Mouse (Mus musculus) cerebellum, adult 18-20 months (tissue): ENCODE measurements around the gene Akr1d1.

Experiments
- DNase-seq, 2 experiments: peaks; one replicate each; pipeline ENCODE4 v3.0.0; 2021

Akr1d1 gene

DNA sequence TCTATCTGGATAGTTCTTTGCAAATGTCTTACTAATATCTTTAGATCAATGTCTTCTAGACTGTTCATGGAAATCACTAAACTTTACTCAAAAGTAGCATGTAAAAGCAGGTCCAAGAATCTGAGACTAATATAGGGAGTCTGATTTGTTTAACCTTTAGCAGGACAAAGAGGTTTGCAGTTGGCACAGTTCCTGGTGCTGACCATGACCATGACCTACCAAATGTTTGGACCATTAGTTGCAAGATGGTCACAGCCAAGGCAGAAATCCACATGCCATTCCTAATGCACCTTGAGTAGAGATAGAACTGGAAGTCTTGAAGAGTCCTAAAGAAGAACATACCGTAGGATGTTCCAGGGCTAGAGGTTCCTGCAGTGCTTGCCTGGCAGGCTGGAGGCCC is 37.4 kb downstream of the Akr1d1 start:
- no peak for DNase-seq

DNA sequence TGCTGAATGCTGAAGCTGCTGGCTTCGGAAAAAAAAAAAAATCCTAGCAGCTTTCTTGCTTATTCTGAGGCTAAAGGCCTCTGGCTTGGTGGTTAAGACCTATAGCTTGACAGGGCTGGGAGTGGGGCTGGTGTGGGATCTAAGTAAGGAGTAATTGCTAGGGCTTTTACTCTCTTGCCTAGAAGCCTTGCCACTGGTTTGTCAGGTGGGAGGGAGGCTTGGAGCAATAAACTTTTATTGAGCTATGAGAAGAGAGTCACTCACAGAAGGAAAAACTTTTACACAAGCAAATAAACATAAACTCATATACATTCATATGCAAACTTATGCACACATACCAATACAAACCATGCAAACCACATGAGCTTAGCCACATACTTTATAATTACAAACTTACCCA is 42.0 kb downstream of the Akr1d1 start:
- no peak for DNase-seq

DNA sequence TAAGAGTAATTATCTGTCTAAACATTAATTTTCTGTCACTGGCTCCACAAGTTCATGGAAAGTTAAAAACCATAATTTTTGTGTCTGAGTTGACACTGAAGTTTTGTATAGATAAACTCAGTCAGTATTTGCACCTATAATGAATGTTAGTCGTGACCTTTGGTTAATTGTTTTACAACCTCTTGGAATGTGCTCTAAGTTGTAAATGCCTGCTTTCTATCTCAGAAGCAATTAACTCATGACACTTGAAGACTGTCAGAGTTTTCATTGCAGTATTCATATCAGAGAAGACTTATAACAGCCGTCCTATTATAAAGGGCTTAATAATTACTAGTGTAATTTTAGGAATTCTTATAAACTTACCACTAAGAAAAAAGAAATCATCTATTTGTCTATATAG is 43.0 kb downstream of the Akr1d1 start:
- DNase-seq, result no peak

DNA sequence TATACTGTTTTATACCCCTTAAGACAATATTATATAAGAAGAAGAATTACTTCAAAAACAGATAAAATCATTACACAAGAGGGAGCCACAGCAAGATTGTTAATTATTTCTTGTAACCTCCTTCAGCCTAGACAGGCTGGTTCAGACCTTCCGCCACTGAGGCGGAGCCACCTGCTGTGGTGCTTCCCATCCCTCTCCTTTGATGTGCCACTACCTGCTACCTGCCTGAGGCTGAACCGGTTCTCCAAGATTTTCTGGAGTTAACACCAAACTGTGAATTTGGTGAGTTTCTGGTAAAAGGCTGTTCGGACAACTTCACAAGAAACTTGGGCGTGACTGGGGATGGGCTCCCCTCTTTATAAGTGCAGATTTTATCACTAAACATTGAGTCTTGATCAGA is 50.5 kb downstream of the Akr1d1 start:
- DNase-seq, result no peak

DNA sequence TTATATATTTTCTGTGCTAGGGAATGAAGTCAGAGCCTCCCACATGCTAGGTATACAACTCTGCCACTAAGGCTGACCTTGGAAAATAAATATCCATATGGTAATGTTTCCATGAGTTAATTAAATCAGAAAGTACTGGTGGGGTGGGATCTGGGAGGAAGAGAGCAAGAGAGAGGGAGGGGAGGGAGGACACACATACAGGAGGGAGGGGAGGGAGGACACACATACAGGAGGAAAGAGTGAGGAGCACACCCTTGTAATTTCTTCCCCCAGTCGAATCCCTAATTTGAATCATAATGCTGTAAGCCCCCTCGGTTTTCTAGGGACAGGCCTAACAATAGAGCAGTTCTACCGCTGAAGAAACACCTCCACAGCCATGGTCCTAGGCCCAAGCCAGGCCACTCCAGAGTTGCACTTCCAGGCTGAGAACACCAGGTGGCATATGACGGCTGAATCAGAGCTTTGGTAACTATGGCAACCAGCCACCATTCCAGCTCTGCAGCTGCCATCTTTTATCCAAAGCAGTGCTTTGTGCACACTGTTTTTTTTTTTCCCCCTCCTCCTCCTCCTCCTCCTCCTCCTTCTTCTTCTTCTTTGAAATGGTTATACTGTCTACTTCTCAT is 59.5 kb downstream of the Akr1d1 start:
- DNase-seq, result peak; percentile 55 to 61

DNA sequence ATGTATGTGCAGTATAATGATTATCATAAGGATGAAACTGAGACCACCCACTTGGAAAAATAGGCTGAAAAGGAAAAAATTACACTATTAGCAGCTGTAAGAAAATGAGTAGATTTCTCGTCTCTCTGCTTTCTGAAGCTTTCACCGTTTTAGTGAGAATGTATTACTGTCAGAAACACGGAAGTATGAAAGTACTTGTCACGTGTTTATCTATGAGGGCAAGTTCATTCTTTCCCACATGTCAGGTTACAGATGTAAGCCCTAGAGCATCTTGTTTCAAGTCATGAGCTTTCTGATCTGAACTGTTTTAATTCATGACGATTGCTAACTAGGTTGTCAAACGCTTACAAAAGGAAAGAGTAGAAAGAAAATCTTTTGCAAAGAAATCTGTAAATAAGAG is 60.8 kb downstream of the Akr1d1 start:
- DNase-seq, result no peak

DNA sequence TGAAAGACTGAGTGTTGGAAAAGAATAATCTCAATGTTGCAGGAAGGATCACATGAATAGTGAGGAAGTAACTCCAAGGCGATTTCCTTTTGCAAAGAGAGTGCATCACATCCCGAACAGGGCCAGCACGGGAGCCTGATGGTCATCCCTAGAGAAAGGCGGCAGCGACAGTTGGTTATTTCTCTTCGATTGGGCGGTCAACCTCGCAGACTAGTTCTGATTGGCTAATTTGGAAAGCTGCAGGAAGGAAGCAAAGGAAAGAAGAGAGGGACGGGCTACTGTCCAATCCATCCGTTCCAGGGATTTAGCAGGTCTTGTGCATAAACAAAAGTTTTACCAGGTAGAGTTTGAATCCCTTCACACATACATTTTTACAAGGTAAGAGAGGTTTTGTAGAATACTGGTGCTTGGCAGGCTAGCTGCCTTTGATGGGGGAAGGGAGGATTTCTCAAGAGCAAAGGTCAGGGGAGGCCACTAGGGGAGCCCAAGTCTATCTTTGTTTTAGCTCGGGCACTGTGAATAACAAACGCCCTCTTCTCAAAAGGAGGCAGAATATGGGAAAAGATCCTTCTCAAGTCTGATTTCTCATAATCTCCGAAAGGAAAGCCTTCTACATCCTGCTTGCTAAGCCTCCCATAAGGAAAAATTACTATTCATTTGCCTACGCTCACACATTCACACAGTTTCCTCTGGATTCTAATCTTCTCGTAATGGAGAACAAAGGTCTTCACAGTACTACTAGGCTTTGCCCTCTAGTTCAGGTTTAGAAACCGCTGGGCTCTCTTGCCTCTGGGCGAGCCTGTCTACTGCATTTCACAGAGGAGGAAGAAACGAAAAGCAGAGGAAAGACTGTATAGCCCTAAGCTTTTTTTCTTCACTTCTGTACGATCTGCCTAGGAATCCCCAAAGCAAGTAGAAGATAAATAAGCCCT is 62.4 kb downstream of the Akr1d1 start:
- peak; percentile 33 to 41 for DNase-seq

DNA sequence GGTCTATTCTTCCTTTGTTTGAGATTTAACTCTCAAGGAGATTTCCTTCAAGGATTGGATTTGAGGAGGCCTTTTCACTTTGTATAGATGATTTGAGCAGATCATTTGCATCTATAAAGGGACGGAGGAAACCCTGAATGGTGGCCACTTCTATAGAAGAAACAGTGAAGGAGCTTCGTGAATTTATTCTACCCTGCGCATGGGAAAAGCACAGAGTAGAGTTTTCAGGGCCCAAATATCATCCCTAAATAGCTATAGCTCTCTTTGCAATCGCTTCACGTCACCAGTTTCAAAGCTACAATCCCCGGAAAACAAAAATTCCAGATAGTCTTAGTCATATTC is 63.0 kb downstream of the Akr1d1 start:
- no peak for DNase-seq

DNA sequence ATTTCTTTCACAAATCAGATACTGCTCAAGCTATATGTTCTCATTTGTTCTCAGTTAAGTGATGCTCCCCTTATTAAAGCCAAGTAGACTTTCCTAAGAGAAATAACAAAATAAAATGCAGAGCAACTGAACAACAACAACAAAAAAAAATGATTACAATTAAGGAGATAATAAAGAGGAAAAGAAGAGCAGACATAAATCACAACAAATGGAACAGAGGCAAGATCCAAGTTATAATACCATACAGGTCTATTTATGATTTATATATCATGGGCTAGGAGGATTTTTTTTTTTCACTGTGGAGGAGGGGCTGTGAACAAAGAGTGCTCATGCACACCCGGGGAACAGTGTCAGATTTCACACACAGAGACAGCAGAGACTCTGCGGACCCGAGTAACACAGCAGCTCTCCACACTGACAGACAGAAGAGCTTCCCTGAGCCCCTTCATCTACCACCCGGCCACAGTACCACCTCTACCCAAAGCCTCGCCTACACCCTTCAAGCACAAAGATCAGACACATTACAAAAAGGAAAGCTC is 63.6 kb downstream of the Akr1d1 start:
- no peak for DNase-seq

DNA sequence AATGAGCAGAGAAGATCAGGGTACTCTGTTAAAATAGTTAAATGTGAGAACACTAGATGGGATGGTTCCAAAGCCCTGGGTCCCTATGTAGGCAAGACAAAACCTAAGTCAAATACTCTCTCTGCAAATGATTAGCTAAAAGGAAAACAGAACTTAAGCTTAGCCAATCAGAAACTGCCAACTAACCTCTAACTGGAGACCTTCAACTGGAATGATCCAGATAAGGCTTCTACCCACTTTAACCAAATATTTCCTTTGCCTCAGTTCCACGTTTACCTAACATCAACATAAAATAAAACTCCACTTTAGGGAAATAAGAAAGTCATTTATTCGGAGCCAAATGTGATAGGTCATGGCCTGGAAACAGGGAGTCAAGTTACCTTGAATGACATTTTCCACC is 67.1 kb downstream of the Akr1d1 start:
- DNase-seq, result no peak

DNA sequence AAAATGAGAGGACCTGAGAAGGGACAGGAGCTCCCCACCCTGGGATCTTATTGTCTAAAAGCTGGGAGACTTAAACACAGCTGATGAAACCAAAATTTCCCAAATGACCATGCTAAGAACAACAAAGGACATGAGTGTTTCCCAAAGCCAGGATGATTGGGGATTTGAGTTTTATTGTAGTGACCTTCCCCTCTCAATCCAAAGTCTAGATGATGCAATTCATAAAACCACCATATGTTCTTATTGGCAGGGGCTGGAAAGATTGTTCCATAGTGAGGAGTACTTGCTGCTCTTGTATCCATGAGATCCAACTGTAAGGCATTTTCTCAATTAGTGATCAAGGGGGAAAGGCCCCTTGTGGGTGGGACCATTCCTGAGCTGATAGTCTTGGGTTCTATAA is 68.1 kb downstream of the Akr1d1 start:
- no peak for DNase-seq

DNA sequence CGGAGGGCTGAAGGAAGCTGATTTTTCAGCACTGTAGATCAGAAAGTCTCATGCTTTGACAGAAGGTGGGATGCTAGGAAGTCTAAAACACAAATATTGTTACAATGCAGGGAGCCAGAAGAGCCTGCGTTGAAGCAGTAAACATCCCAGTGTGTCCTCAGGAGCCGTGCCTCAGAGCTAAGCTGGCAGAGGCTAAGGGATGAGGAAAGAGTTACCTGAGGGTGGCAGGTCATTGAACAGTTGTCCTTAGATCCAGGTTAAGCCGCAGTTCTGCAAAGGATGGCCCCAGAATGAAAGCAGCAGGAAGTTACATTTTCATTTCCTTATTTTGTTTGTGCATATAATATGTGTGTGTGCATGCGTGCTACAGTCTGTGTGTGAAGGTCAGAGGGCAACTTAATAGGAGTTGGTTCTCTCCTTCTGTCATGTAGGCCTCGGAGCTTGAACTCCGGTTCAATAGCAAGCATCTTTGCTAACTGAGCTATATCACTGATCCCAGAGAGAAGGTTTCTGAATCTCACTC is 71.1 kb downstream of the Akr1d1 start:
- no peak for DNase-seq

DNA sequence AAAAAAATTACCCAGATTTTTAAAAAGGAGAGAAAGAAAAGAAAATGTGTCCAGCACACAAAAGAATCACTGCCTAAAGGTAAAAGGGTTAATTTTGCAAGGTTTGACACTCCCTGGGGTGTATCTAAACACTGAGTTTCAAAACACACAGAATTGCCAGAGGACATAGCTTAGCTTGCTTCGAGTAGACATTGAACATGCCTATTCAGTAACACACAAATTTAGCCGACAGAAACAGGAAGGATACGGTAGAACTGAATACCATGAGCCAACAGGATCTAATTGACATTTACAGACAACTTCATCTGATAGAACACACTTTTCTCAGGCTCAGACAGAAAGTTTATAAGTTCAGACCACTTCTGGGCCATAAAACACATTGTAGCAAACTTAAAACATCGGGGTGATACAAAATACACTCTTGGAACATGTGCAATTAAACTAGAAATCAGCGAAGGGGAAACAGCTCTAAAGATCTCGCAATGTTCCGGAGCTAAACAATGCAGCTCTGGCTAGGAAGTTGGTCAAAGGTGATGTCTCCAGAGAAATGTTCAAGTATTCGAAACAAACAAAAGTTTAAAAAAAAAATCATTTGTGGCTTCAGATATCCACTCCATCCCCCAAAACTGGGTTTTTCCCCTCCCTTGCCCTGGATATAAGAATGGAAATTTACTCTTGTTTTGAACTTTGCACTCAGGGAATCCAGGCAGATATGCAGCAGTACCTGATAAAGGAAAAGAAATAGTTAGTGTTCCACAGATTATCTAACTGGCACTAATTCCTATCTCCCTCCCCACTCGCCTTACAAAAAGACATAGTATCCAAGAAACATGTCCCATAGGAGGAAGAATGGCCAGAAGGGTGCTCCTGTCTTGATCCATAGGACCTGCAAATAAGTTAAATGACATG is 73.1 kb downstream of the Akr1d1 start:
- DNase-seq, result no peak

DNA sequence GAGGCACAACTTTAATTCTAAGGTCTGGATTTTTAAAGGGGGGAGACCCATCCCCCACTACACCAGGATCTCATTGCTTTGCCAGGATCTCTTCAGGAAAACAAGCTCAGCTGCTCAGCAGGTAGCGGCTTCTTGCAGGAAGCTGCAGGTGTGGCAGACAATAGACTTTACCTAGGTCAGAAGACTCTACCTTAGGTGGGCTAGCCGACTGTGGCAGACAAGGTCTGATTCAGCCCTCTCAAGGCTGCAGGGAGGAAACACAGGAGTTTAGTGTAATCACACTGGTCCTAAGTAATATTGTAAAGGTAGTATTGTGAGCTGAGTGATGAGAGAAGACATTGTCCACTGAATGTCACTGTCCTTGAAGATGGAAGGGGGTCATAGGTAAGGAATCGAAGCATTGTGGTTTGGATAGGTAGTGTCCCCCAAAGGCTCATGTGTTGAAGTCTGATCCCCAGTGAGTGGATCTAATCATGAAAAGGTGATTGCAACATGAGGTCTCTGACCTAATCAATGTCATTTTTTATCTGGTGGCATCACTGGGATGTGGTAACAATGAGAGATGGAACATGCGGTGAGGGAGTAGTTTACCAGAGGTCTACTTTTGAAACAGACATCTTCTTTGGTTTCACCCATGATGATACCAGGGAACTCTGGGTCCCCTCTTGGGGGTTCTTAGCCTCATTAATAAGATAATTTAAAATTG is 74.4 kb downstream of the Akr1d1 start:
- no peak for DNase-seq

DNA sequence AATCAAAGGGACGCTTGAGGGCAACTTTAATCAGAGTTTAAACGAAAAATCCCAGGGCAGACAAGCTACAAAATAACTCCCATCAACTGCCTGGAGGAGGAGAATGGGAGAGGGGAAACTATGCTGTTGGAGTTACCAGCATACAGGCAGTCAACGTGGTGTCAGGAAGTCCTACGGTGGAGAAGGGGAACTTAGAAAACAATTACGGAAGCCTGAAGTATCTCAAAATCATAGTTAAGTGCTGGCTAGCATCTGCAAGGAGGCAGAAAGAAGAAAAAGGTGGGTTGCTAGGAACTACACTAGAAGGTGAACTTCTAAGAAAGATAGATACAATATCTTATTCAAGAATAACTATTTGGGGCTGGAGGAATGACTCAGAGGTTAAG is 74.9 kb downstream of the Akr1d1 start:
- no peak for DNase-seq

DNA sequence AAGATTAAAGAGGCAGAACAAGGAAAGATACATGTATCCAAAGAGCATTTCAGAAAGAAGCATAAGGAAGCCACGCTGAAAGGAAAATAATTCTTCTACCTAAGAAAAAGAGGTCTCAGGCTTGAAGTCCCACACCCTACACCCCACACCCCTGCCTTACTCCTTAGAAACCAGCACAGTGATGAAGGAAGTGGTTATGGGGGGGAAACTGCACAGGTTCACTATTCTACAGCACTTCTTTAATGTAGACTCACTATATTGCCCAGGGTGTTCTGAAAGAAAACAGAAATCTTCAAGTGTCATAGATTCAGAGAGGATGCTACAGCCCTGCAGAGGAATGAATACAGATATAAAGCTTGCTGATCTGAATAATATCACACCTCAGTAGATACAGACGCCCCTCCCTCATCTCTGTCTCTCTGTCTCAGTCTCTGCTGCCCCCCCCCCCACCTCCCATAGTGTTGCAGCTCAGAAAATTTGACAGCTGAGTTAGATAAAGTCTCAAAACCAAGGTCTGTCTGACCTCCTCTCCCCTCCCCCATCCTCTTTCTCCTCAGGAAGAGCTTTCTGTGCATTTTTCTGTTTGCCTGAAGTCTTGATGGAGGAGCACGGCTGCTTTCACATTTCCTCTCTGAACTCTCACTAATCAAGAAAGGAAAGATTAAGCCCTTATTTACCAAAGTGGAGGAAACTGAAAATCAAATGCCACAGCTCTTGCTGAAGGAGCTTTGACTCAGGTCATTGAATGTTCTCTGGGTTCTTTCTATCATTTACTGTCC is 77.7 kb downstream of the Akr1d1 start:
- DNase-seq, result no peak

DNA sequence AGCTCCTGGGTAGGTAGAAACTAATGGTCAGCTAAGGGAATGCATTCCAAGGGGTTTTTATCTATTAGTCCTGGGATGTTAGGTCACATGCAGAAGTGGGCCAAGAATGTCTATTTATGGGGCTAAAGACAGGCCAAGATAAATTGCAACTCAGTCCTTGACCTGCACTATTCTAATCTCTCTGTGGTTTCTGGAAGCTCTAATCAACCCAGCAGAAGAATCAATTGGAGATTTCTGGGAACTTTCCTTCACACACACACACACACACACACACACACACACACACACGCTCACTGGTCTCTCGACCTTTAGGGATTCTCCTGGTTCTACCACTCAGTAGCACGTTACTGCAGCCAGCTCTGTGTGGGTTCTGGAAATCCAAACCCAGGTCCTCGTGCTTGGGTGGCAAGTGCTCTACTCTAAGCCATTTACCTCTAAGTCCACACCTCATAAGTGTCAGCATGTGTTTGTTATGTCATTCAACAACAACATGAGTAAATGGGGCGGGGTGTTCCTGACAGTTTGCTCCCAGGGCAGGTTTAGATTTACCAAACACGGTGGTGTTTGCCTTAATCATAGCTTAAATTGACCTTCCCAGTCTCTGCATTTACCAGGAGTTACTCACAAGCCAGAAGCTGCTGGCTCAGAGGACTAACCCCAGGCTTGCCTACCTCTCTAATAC is 82.8 kb downstream of the Akr1d1 start:
- no peak for DNase-seq

DNA sequence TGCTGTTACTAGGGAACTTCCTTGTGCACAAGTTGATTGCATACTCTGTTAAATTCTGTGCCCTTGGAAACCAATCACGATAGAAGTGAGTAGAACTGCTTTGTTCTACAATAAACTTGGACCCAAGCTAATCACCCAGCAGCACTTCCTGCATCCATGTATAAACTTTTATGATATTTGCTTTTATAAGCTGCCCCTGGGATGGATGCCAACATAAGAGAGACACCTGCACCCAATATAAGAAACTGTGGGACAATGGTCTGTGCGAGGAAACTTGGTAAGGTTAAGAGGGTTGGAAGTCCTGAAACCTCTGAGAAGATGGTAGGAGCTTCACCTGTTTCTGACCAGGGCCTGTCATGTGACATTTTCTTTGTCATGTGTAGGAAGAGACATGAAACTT is 85.5 kb downstream of the Akr1d1 start:
- no peak for DNase-seq

DNA sequence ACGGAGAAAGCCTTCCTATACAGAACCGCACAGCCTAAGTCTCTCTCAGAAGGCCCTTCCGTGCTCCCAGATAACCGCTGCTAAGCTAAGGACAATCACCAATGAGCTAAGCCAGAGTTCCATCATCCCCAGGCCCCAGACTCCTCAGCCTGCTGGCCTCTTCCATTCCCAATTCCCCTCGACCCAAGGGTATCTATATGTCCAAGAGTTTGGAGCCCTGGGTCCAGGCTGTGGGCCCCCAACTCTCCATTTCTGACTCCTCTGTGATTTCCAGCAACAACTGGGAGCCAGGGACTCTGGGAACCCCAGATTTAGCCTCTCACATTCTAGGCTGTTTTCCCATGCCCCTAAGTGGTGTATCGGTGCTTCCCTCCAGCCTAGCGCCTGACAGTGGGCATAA is 86.2 kb downstream of the Akr1d1 start:
- DNase-seq, result no peak

DNA sequence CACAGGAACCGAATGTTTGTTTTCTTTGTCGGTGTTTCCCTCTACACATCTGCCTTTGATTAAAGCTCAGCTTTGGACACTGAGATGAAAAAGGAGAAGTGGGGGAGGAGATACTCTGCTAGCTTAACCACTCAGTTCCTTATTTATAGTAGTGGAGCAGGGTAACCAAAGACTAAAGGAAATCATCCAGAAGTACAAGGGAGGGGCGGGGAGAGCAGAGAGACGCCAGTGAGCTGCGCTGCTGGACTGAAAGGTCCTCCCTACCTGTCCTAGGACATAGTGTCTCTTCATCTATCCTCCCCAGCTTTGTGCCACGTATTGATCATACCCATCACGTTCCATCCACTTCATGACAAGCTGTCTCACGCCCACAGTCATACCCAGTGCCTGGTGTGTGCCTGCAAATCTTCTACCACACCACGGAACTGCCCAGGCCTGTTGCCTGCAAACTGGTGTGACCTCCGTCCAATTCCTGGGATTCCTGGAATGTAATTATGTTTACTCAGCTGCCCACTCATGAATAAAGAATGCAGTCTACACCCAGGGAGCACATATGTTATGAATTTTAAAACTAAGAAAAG is 87.5 kb downstream of the Akr1d1 start:
- no peak for DNase-seq
